Mouse (Mus musculus): ENCODE measurements at regions not wholly inside any gene's neighbourhood (a gene's known extent, or its start where the extent isn't known, plus 50 kb on each side); places are given as distances from the start of the nearest gene placed in this dataset.

DNA sequence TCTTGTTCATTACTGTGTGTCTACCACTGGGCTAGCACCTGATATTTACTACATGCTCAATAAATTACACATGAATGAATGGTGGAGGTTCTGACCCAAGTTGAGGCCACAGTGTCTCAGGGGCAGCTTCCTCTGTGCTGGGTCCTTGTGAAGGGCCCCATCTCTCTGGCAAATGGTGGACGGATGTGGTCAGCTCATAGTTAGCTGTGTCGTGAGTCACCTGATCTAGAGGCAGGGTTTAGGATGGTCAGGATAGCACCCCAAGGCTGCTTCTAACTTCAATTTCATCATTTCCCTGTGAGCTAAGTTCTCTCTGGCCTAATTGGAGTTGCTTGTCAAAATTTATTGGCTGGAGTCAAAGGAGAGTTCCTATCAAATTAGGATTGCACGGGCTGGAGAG lies 130.1 kb upstream of the 4930535I16Rik start:
- TF ChIP-seq POLR2A (IDR thresholded peaks at IDR 0.05; ENCODE audit: insufficient read depth, low read depth, low read length) (no peak), CTCF (IDR thresholded peaks at IDR 0.05; ENCODE audit: insufficient read depth, low read depth, low read length) (no peak)

Data from olfactory bulb, adult 2 months (tissue).